Mouse (Mus musculus) heart, postnatal 0 days (tissue): ENCODE results near the gene Slc22a14. TPM values are rescaled to one million over a fixed set of nuclear protein-coding genes. Genes with fewer than 3 reads are reported as not detected.

Experiments used
- ATAC-seq: fragments of 200-750 bp; cut with Nextera tagmentation; 2 replicates; pipeline ENCODE4 v1.8.0; 2017; ENCODE audit warnings: low read depth, moderate number of reproducible peaks, moderate library complexity; ENCODE audit not compliant: insufficient read depth
- DNase-seq: peaks from one replicate; pipeline ENCODE4 v3.0.0-alpha.2; 2016; ENCODE audit warnings: low spot score
- H3K27ac ChIP-seq: fragments of 300-500 bp; sonication (generic); 2 replicates; pipeline ENCODE4 v1.5.1; 2014; ENCODE audit warnings: low read depth, mild to moderate bottlenecking
- H3K27me3 ChIP-seq: fragments of 300-500 bp; sonication (generic); 2 replicates; pipeline ENCODE4 v1.6.1; 2014; ENCODE audit warnings: low read length, mixed read lengths; ENCODE audit not compliant: control insufficient read depth, insufficient read depth
- H3K36me3 ChIP-seq: fragments of 300-500 bp; sonication (generic); replicated peaks from 2 replicates; pipeline ENCODE4 v1.6.1; 2014; ENCODE audit warnings: low read length, mixed read lengths; ENCODE audit not compliant: control insufficient read depth, insufficient read depth
- H3K4me1 ChIP-seq: fragments of 300-500 bp; sonication (generic); 2 replicates; pipeline ENCODE4 v1.6.1; 2014; ENCODE audit warnings: antibody characterized with exemption; ENCODE audit not compliant: control insufficient read depth, insufficient read depth
- H3K4me2 ChIP-seq: fragments of 300-500 bp; sonication (generic); 2 replicates; pipeline ENCODE4 v1.6.1; 2014; ENCODE audit warnings: low read depth, mild to moderate bottlenecking, low read length, moderate library complexity
- H3K4me3 ChIP-seq: fragments of 300-500 bp; sonication (generic); 2 replicates; pipeline ENCODE4 v1.5.1; 2014; ENCODE audit warnings: low read depth, low read length
- H3K9ac ChIP-seq: fragments of 300-500 bp; sonication (generic); replicated peaks from 2 replicates; pipeline ENCODE4 v1.6.1; 2014; ENCODE audit warnings: low read depth, low read length, mixed read lengths
- H3K9me3 ChIP-seq: fragments of 300-500 bp; sonication (generic); replicated peaks from 2 replicates; pipeline ENCODE4 v1.6.1; 2016; ENCODE audit warnings: low read length; ENCODE audit not compliant: control insufficient read depth
- CTCF ChIP-seq: IDR thresholded peaks from 2 replicates; pipeline ENCODE4 v1.5.1; 2016; ENCODE audit warnings: antibody characterized with exemption, control low read depth, low read depth
- EP300 ChIP-seq: IDR thresholded peaks from 2 replicates; pipeline ENCODE4 v1.6.1; 2016; ENCODE audit warnings: antibody characterized with exemption, low read depth
- WGBS: fragments of 180-500 bp; shearing (Covaris S2); extraction: QIAGEN DNeasy Blood & Tissue Kit; methylation state at CpG from one replicate; pipeline ENCODE4 v1.1.7; 2014; 5-methylcytosine and 5-hydroxymethylcytosine counted together
- polyA plus RNA-seq: library from polyadenylated mRNA; unstranded; fragments of >200 nt; fragmentation: Nextera tagmentation; extraction: Ambion mirVana; gene quantifications from 2 replicates; pipeline ENCODE4 v1.2.1, GENCODE M21; 2015
- total RNA-seq: library from RNA; depleted of rRNA; stranded (reverse); fragments of >200 nt; gene quantifications from 2 replicates; pipeline ENCODE4 v1.2.3, GENCODE M21; 2014; ENCODE audit warnings: low replicate concordance; rRNA removed

Slc22a14 gene
- total and polyA plus RNA-seq, 2 experiments from 2014 or later, result 0.08 TPM; not detected in 1

DNA sequence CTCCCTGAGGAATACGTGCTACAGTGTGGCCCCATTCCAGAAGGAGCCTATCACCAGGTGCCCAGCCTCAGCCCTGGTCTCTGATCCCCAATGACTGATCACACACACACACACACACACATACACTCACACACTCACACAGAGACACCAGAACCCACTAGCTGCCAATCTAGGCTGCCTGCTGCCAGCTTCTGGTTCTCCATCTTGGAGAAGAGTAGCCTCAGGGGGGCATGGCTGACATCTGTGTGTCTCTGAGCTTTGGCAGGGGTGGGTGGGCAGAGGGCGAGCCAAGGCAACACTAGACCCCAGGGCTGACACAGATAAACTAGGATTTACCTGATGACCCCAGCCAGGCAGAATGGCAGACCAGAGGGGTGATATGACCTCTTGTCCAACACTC is 226.5 kb downstream of the Slc22a14 start:
- H3K4me2 ChIP-seq, result no peak overlapping the region
- 82% methylated on average over 2 of the region's 2 CpGs for WGBS
- H3K4me3 ChIP-seq, result no peak overlapping the region
- H3K27me3 ChIP-seq, result no peaks in the 10 kb centered on the region
- no peaks in the 10 kb centered on the region for H3K4me1 ChIP-seq
- TF ChIP-seq EP300 (no peak), CTCF (no peak)
- no peaks in the 10 kb centered on the region for H3K36me3 ChIP-seq
- DNase-seq (no peak), ATAC-seq (no peak)
- no peak overlapping the region for H3K27ac ChIP-seq
- no peaks in the 10 kb centered on the region for H3K9me3 ChIP-seq
- H3K9ac ChIP-seq, result no peak overlapping the region

DNA sequence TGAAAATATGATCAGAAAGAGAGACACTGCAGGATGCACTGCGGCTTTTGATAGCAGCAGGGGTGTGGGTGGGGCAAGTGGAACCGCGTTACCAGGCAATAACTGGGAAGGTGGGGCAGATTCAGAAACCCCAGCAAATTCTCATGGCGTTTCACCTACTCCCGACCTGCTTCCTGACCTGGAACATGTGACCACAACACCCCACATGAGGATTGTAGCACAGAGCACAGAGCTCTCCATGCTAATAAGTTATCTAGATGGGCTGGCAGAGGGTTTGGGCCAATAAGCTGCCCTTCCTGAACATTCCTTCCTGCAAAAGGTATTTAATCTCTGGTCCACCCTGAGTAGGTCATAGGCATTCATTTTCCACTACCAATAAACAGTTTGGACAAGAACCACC is 234.7 kb downstream of the Slc22a14 start:
- H3K36me3 ChIP-seq, result no peaks in the 10 kb centered on the region
- 53% methylated on average over 5 of the region's 5 CpGs for WGBS
- ATAC-seq (no peak), DNase-seq (no peak)
- no peak overlapping the region for H3K27ac ChIP-seq
- no peaks in the 10 kb centered on the region for H3K4me1 ChIP-seq
- no peaks in the 10 kb centered on the region for H3K27me3 ChIP-seq
- H3K9ac ChIP-seq, result no peak overlapping the region
- H3K4me3 ChIP-seq, result no peak overlapping the region
- no peaks in the 10 kb centered on the region for H3K9me3 ChIP-seq
- TF ChIP-seq CTCF (no peak), EP300 (no peak)
- no peak overlapping the region for H3K4me2 ChIP-seq

- TF ChIP-seq EP300 (no peak), CTCF (peak; percentile 17; the same call in 1 of the 2 replicates)
- 78% methylated on average over 12 of the region's 12 CpGs for WGBS
- no peaks in the 10 kb centered on the region for H3K27me3 ChIP-seq
These were observed 236.7 kb downstream of the Slc22a14 start for GRCm38 (mm10) chr9:119128436-119129181.

DNA sequence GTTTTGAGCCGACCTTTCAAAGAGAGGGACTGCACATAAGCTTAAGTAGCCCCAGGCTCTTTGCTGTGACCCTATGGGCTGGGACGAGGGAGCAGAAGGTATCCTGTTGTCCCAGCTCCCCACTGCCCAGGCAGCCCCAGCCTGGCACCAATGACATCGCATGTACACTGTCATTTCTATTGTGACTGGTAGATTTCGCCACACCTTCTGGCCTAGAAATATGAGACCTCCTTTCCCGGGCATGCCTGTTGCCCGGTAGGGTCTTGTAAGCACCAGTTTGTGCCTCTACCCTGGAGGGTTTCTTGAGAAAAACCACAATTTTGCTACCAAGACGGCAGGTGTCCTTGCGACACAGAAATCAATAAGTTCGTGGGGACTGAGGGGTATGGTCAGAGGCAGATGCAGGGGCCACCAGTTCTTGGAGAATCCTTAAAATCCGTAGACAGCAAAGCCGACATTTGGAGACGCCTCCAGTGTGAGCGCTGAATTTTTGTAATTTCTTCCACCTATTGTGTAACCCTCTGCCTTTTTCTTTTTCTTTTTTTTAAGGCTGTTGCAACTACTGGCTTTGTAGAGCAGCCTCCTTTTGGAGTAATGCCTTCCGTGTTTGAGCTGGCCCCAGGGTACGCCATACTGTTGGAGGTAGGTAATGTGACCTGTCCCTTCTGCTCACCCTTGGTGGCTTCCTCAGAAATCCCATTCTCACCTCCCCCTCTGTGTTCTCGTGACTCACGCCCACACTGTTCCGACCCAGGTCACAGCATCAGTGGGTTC is 242.6 kb downstream of the Slc22a14 start:
- TF ChIP-seq EP300, result no peak
- TF ChIP-seq CTCF, result no peak
- Histone ChIP-seq H3K27me3 (no peaks in the 10 kb centered on the region), H3K4me2 (no peak overlapping the region), H3K4me1 (no peaks in the 10 kb centered on the region), H3K36me3 (no peaks in the 10 kb centered on the region), H3K4me3 (no peak overlapping the region), H3K27ac (no peak overlapping the region), H3K9me3 (no peaks in the 10 kb centered on the region), H3K9ac (no peak overlapping the region)
- ATAC-seq, result no peak
- no peak for DNase-seq
- WGBS, result 78% methylated on average over 18 of the region's 18 CpGs

More at GRCm38 (mm10) chr9:119128436-119129181, 236.7 kb downstream of the Slc22a14 start:
- H3K4me3 ChIP-seq, result no peak overlapping the region
- H3K9me3 ChIP-seq, result no peaks in the 10 kb centered on the region
- no peak overlapping the region for H3K9ac ChIP-seq
- ATAC-seq (no peak), DNase-seq (no peak)
- H3K4me2 ChIP-seq, result no peak overlapping the region
- H3K36me3 ChIP-seq, result no peaks in the 10 kb centered on the region
- no peaks in the 10 kb centered on the region for H3K4me1 ChIP-seq
- no peak overlapping the region for H3K27ac ChIP-seq

GRCm38 (mm10) chr9:119120168-119120560 is 245.2 kb downstream of the Slc22a14 start:
- Histone ChIP-seq H3K4me3 (no peak overlapping the region), H3K36me3 (no peaks in the 10 kb centered on the region), H3K9ac (no peak overlapping the region), H3K4me2 (no peak overlapping the region), H3K27me3 (no peaks in the 10 kb centered on the region), H3K27ac (no peak overlapping the region), H3K4me1 (no peaks in the 10 kb centered on the region), H3K9me3 (no peaks in the 10 kb centered on the region)
- WGBS, result 49% methylated on average over 3 of the region's 3 CpGs
- no peak for TF ChIP-seq CTCF
- no peak for TF ChIP-seq EP300
- no peak for ATAC-seq
- DNase-seq, result no peak

Other genes with a start within 250 kb of the Slc22a14 start
- 0.27 TPM in 1 of 2 replicates, not detected in the other for gene Acaa1b, start 208.5 kb downstream of the Slc22a14 start, total RNA-seq
- 0.15 and 0.30 TPM in 2 replicates for gene Acaa1b, start 208.5 kb downstream of the Slc22a14 start, polyA plus RNA-seq
- not detected in 2 replicates for gene Gm47289, start 206.4 kb downstream of the Slc22a14 start, total RNA-seq
- gene Gm47289, start 206.4 kb downstream of the Slc22a14 start, polyA plus RNA-seq, result not detected in 2 replicates
- not detected in 2 replicates for gene Slc22a13, start 156.5 kb downstream of the Slc22a14 start, total RNA-seq
- gene Slc22a13, start 156.5 kb downstream of the Slc22a14 start, polyA plus RNA-seq, result not detected in 2 replicates
- 28.1 and 28.8 TPM in 2 replicates for gene Oxsr1, start 43.1 kb downstream of the Slc22a14 start, total RNA-seq
- gene Oxsr1, start 43.1 kb downstream of the Slc22a14 start, polyA plus RNA-seq, result 6.4 and 6.7 TPM in 2 replicates
- gene Acaa1a, start 25.9 kb downstream of the Slc22a14 start, total RNA-seq, result 179 and 206 TPM in 2 replicates
- gene Acaa1a, start 25.9 kb downstream of the Slc22a14 start, polyA plus RNA-seq, result 89.1 and 89.8 TPM in 2 replicates
- 9.7 and 14.3 TPM in 2 replicates for gene Myd88, start 24.1 kb downstream of the Slc22a14 start, total RNA-seq
- 15.8 and 17.0 TPM in 2 replicates for gene Myd88, start 24.1 kb downstream of the Slc22a14 start, polyA plus RNA-seq
- gene Xylb, start 8.2 kb downstream of the Slc22a14 start, total RNA-seq, result 0.04 and 0.12 TPM in 2 replicates
- gene Xylb, start 8.2 kb downstream of the Slc22a14 start, polyA plus RNA-seq, result 0.26 and 0.46 TPM in 2 replicates
- 4.3 and 6.6 TPM in 2 replicates for gene Acvr2b, start 36.6 kb upstream of the Slc22a14 start, total RNA-seq
- 6.6 and 6.8 TPM in 2 replicates for gene Acvr2b, start 36.6 kb upstream of the Slc22a14 start, polyA plus RNA-seq
- 1.4 and 3.0 TPM in 2 replicates for gene Exog, start 79.4 kb upstream of the Slc22a14 start, total RNA-seq
- gene Exog, start 79.4 kb upstream of the Slc22a14 start, polyA plus RNA-seq, result 4.2 and 4.8 TPM in 2 replicates
- 82.7 and 96.1 TPM in 2 replicates for gene Scn5a, start 213.5 kb upstream of the Slc22a14 start, total RNA-seq
- 11.5 and 16.8 TPM in 2 replicates for gene Scn5a, start 213.5 kb upstream of the Slc22a14 start, polyA plus RNA-seq